Mouse (Mus musculus) brain, embryonic 14.5 days (tissue): ENCODE measurements around the gene Apon. TPM values are rescaled to one million over a fixed set of nuclear protein-coding genes. Genes with fewer than 3 reads are reported as not detected.
A peak's percentile ranks its signal among the peaks of the same experiment; 100 is the strongest.
"Not testable (repeated sequence)": the region's sequence is repeated elsewhere in the genome, so short reads cannot be mapped to it uniquely, and the experiment has no call there.

Source experiments
- DNase-seq: peaks from one replicate; pipeline ENCODE4 v3.0.0-alpha.2; 2011; ENCODE audit warnings: low read depth
- CTCF ChIP-seq: fragments of 200-500 bp; IDR thresholded peaks from 2 replicates; pipeline ENCODE4 v1.5.1; 2012; ENCODE audit warnings: inconsistent platforms, mild to moderate bottlenecking, moderate library complexity, borderline replicate concordance; ENCODE audit not compliant: insufficient read depth, insufficient read length; ENCODE audit errors: extremely low read depth
- POLR2A ChIP-seq: fragments of 200-500 bp; IDR thresholded peaks from 2 replicates; pipeline ENCODE4 v1.6.1; 2012; ENCODE audit warnings: mild to moderate bottlenecking, inconsistent platforms, borderline replicate concordance; ENCODE audit not compliant: poor library complexity, insufficient read depth, insufficient read length, severe bottlenecking; ENCODE audit errors: extremely low read depth
- polyA plus RNA-seq: library from polyadenylated mRNA; depleted of rRNA; stranded (reverse); fragments of >200 nt; gene quantifications from 2 replicates; pipeline ENCODE4 v1.2.3, GENCODE M21; 2012

Apon gene
- polyA plus RNA-seq, 1 experiment = 0.23 TPM

DNA sequence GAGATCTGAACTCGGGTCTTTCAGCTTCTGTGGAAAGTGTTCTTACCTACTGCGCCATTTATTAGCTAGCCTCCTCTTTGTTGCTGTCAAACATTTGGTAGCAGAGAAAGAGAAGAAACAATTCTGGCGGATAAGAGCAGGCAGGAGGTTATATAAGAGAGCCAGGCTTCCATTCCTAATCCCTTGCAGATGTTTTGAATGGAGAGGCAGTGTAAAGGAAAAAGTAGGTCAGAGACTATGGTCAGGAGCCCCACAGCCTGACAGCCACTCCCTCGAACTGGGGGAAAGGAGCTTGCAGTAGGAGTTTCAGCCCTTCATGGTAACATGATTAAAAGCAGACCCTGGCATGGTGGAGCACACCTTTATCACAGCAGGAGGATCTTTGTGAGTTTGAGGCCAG is 17.6 kb upstream of the Apon start:
- DNase-seq = no peak
- no peak for TF ChIP-seq CTCF
- TF ChIP-seq POLR2A = no peak

DNA sequence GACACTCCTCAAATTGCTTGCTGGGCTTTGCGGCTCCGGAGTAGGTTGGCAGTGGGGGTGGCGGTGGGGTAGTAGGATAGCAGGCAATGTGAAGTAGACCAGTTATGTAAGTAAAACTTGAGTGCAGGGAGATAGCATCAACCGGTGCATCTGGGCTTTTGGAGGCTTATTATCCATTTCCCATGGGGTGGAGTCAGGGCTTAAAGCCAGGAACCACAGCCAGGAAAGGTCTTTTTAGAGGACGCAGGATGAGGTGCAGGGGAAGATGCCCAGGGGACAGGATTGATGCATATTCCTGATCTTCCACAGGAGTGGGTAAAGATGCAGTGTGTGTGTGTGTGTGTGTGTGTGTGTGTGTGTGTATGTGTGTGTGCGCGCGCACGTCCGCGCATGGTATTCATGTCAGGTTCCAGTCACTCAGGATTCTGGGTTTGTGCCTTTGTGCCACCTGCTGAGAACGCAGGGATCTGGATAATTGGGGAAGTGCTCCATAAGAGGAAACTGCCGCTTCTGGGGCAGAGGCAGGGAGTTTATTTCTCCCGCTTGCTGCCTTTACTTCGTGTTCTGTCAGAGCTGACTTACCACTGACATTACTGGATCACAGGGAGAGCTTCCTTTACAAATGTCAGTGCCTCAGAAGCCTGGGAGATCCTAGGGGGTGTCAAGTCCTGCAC is 16.0 kb upstream of the Apon start:
- TF ChIP-seq CTCF = no peak
- peak; percentile 48 for DNase-seq

DNA sequence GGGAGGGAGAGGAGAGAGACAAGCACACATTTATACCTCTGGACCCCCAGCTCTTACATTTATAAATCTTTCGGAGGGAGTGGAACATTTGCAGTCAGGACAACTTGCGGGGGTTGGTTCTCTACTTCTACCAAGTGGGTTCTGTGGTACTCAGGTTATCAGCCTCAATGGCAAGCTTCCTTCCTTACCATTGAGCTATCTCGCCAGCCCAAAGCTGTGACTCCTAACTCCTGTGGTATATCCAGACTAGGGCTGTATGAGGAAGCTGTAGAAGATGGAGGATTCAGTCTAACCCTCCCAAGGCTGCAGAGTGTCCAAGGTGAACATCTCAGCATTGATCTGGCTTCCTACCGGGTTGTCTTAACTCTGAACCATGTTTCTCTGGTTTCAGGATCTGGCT is 14.8 kb upstream of the Apon start:
- DNase-seq = no peak
- TF ChIP-seq POLR2A (no peak), CTCF (no peak)

DNA sequence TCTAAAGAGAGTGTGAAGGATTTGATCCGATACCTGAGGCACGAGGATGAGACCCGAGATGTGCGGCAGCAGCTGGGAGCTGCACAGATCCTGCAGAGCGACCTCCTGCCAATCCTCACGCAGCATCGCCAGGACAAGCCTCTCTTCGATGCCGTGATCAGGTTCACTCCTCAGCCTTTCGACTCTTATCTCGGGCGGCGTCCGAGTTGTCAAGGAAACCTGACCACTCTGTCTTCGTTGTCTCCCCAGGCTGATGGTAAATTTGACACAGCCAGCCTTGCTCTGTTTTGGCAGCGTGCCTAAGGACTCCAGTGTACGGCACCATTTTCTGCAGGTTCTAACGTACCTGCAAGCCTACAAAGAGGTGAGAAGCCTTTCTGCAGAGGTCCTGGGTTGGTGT is 13.8 kb upstream of the Apon start:
- DNase-seq = no peak
- no peak for TF ChIP-seq POLR2A

DNA sequence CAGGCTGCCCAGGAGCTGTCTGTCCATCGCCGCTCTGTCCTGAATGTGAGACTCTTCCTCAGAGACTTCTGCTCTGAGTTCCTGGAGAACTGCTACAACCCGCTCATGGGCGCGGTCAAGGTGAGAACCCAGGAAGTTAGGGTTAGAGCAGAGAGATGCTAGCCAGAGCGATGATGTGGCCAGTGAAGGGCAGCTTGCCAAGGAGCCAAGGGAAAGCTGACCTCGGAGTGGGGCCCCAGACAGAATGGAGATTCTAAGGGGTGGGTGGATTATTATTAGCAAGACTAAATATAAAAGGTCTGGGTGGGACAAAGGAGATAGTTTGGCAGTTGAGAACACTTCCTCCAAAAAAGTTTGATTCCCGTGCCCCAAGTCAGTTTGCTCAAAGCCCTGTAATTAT is 10.6 kb upstream of the Apon start:
- TF ChIP-seq CTCF = no peak
- no peak for TF ChIP-seq POLR2A
- no peak for DNase-seq

DNA sequence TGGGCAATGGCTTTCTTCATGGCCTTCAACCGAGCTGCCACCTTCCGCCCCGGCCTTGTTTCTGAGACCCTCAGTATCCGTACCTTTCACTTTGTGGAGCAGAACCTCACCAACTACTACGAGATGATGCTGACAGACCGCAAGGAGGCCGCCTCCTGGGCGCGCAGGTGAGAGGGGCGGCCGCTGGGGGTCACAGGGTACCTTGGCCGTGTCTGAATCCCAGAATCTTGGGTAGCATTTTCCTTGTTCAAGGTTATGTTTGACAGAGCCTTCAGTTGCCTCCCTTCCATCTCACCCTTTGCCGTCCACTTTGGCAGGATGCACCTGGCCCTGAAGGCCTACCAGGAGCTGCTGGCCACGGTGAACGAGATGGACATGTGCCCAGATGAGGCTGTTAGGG is 9.8 kb upstream of the Apon start:
- no peak for DNase-seq
- TF ChIP-seq POLR2A (no peak), CTCF (no peak)

DNA sequence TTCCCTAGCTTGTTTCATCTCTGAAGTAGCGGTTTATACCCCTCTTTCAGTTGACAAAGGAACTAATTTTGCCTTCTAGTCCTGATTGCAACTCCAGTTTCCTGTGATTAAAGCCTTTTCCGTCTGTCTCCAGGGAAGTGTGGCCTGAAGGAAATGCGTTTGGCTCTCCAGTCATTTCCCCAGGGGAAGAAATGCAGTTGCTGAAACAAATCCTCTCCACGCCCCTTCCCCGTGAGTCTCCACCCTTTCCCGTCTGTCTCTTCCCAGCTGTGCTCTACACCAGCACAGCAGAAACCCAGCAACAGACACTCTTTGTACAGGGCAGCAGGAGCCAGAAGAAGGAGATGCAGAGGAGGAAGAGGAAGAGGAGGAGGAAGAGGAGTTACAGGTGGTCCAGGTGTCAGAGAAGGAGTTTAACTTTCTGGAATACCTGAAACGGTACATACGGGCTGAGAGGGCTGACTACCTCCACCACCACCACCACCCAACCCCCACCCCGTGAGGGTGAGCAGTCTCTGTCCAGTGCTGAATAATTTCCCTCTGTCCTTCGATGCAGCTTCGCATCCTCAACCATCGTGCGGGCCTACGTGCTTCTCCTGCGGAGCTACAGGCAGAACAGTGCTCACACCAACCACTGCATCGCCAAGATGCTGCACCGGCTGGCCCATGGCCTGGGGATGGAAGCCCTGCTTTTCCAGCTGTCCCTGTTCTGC is 6.7 kb upstream of the Apon start:
- TF ChIP-seq CTCF (no peak), POLR2A (no peak)
- DNase-seq = peak; percentile 23

DNA sequence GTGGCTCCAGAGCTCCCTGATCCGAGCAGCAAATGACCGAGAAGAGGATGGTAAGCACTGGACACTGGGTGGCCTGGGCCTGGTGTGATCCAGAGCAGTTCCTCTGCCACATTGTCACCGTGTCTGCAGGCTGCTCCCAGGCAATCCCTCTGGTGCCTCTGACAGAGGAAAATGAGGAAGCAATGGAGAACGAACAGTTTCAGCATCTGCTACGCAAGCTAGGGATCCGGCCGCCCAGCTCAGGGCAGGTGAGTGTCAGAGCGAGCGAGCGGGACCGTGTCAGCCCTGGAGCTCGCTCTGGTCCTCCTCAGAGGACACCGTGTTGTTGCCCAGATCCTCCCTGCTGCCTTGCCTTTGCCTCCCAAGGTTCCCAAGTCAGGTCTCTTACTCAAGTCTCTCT is 3.3 kb upstream of the Apon start:
- TF ChIP-seq POLR2A (no peak), CTCF (no peak)
- DNase-seq = no peak

DNA sequence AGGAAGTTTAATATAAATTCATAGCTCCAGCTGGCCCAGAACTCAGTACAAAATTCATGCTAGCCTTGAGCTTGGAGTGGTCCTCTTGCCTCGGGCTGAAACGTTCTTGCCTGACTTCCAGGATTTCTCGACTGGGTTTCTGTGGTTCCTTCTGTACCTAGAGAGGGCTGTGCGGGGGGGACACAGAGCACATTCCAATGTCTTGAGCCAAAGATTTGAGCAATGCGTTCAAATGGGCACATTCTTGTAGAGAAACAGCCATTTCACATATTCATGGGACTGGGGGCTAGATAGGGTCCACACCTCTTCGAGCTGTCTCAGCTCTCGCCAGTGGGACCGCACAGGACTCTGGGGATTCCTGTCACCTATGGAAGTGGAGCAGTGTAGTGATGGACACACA is 2.0 kb downstream of the Apon start:
- DNase-seq = no peak
- TF ChIP-seq POLR2A (no peak), CTCF (no peak)

DNA sequence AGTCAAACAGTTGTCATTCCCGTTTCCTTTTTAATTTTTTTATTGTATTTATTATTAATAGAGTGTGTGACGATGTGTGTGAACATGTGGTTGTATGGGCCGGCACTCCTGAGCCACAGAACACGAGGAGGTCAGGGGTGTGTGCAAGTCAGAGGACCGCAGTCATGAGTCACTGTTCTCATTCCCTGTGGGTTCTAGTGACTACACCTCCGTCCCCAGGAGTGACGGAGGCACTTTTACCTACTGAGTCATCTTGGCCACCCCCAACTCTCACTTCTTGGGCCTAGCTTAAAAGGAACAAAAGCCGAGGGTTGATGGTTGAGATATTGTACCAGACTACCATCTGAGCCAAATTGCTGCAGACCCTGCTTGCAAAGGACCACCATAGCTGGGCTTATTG is 2.4 kb downstream of the Apon start:
- no peak for DNase-seq
- TF ChIP-seq CTCF (no peak), POLR2A (no peak)

DNA sequence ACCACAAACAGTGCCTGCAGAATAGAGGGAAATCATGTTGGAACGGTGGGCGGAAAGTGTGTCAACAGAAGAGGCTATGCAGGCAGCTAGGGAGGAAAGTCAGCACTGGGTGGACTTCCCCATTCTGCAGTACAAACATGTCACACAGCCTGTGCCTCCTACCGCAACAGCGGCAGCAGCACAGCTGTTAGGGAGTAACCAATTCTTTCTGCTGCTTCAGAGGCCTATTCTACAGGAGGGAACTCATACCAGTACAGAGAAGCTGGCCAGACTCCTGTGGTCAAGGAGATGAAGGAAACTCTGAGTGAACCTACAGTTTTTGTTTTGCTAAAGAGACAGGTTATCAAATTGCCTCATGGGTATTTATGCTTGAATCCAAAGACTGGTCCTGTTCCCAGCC is 5.1 kb downstream of the Apon start:
- no peak for DNase-seq
- TF ChIP-seq POLR2A (no peak), CTCF (no peak)

DNA sequence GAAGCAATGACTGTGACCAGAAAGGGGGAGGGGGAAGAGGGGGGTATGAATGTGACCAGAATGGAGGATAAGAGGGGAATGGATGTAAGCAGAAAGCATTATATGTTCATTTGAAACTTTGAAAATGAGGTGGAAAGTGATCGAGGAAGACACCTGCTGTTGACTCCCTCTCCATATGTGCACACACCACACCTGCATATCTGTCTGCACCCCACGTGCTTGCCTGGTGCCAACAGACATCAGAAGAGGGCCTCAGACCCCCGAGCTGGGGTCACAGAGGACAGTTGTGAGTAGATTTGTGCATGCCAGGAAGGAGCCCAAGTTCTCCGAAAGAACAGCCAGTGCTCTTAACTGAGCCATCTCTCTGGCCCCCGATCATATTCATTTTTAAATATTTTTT is 6.0 kb downstream of the Apon start:
- no peak for DNase-seq
- TF ChIP-seq POLR2A = no peak
- TF ChIP-seq CTCF = no peak

DNA sequence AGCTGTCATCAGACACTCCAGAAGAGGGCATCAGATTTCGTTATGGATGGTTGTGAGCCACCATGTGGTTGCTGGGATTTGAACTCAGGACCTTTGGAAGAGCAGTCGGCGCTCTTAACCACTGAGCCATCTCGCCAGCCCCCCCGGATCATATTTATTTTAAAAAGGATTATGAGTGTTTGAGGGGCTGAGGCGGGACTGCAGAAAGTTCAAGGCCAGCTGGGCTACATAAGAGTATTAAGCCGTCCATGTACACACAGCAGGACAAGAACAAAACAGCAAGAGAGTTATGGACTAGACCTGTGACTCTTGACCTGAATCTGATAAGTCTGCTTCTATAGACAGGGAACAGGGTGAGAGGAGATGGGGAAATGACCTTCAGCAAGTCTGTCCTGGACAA is 6.5 kb downstream of the Apon start:
- DNase-seq = not testable (repeated sequence)
